Mouse (Mus musculus) ovary, postnatal 10 days (tissue): Measurements from ENCODE around the gene Olfr1031.
"Not testable (repeated sequence)": the region's sequence is repeated elsewhere in the genome, so short reads cannot be mapped to it uniquely, and the experiment has no call there.

Experiments used
- DNase-seq: peaks from one replicate; pipeline ENCODE4 v3.0.0; 2022; ENCODE audit warnings: low spot score

Olfr1031 gene

DNA sequence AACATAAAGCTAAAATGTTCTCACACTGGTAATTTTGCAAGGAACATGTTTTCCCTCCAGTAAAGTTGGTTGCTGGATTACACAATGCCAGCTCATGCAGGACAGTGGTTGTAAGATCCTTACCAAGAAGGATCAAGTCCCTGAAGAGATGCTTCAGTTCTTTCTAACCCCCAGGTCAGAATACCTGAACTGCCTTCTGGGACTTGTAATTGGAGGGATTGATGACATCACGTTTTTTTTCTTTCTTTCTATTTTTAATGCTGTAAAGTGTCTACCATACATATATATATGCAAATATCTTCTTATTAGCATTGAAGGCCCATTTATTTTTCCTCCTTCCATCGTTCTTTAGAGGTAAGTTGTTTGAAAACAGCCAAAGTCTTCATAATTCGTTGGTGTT lies at the start of gene Olfr1031:
TSS of gene Olfr1031 (plus strand) at position 301 of the 400 bp plus-strand sequence.
- DNase-seq = no peak

DNA sequence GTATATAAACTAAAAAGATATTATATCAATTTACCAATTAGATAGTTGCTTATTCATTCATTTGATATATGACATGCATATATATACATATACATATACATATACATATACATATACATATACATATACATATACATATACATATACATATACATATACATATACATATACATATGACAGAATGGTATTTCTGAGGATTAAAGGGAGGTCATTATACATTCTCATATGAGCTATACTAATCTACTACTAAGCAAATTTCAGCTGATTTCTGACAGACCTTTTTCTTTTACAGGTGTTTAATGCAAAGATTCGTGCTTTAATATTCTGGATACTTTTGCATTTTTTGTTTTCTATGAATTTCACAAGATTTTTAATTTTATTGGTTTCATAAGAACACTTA lies 40.0 kb upstream of the Olfr1031 start, which contains the start of gene Olfr1028:
TSS of gene Olfr1028 (plus strand) at position 301 of the 400 bp plus-strand sequence.
- DNase-seq = no peak

DNA sequence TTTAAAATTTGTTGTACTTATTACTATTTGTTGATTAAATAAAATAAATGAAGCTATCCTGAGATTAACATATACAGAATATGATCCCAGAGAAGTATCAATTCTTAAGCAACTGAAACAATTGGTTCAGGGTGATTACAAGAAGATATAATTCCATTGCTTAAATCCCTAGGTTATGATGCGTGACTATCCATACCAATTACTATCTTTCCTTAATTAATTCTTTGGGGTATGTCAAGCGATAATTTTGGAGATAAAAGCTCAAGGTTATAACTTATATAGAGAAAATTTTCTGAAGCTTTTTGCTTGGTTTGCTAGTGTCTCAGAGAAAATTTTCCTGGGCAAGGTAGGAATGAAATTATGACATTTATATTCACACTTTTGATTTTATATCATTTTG lies 16.5 kb upstream of the Olfr1031 start, which contains the start of gene Olfr1029:
TSS of gene Olfr1029 (plus strand) at position 301 of the 400 bp plus-strand sequence.
- no peak for DNase-seq

DNA sequence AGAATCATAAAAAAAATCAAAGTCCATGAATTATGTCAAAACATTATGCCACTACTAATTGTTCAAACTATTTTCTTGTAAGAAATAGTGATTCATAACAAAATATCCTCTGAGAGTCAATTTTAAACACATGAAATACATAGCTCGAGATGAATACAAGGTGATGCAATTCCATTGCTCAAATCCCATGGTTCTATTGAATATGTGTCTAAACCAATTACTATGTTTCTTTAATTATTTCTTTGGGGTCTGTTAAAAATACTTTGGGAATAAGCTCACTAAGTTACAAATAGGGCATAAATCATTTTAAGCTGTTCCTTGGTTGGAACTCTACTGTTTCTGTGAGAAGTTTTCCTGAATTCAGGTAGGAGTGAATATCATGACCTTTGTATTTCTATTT lies 11.1 kb upstream of the Olfr1031 start, which contains the start of gene Olfr1030:
TSS of gene Olfr1030 (plus strand) at position 301 of the 400 bp plus-strand sequence.
- no peak for DNase-seq

DNA sequence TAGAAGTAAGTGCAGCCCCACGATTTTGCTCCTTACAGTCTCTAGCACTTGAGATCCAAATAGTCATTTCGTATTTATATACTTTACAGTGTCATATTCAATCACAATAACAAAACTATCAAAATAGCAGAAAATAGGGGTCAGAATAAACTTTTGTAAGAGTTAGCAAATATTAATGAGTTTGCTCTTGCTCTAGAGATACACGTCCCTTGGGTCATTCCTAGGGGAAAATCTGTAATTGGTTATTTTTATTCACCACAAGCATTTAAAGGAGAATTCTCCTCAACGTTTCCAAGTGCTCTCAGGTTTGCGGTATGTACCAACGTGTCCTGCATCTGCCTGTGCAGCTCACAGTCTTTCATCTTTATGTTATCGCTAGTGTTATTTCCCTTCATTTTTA lies 15.1 kb downstream of the Olfr1031 start, which contains the start of gene Olfr1032:
TSS of gene Olfr1032 (plus strand) at position 301 of the 400 bp plus-strand sequence.
- DNase-seq = no peak

DNA sequence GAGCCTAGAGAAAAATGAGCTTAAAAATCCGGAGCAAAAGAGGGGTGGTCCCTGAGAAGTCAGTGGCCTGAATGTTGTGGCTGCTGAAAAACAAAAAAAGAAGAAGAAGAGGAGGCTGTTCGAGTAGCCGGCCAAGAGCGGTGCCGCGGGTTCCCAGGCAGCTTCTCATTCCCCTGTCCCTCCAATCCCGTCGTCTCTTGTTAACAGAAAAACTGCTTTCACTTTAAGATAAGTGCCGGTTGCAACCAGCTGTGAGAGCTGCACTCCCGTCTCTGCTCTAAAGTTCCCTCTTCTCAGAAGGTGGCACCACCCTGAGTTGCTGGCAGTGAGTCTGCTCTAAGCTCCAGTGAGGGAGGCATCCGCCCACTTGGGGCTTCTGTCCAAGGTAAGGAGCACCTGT lies 30.3 kb downstream of the Olfr1031 start, which contains the start of gene Olfr1033:
TSS of gene Olfr1033 (plus strand) at position 228 of the 400 bp plus-strand sequence.
- not testable (repeated sequence) for DNase-seq

DNA sequence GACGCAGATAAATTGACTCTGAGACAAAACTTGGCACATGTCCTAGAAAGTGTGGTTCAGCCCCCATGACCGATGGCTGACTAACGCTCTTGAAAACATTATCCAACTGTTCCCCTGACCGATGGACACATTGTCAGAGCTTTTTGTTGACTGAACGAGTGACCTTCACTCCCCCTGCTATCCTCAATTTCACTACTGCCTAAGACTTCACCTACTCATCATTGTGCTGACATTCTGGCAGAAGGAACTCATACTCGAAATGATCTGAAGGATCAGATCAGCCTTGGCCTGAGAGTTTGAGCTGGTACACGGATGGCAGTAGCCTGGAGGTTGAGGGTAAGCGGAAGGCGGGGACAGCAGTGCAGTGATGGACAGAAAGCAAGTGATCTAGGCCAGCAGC lies 31.4 kb downstream of the Olfr1031 start:
- DNase-seq = not testable (repeated sequence)
